Mouse (Mus musculus): ENCODE results near the gene Erlec1. TPM values are rescaled to one million over a fixed set of nuclear protein-coding genes. Genes with fewer than 3 reads are reported as not detected.

Gene Erlec1
- polyA plus RNA-seq, 1 experiment: 48.0 TPM

- Histone ChIP-seq H3K36me3 (ENCODE audit: control insufficient read depth, insufficient read depth, low read length) (no peaks in the 10 kb centered on the region), H3K27me3 (ENCODE audit: control insufficient read depth, insufficient read depth, low read length) (no peaks in the 10 kb centered on the region), H3K4me1 (ENCODE audit: control insufficient read depth, insufficient read depth, low read length) (peaks cover 3% of the 10 kb centered on the region), H3K4me3 (ENCODE audit: control insufficient read depth, low read depth, low read length) (peak within 1 kb of the TSS; percentile 96), H3K27ac (ENCODE audit: control insufficient read depth, insufficient read depth, low read depth, low read length) (peak within 1 kb of the TSS; percentile 83)
- TF ChIP-seq CTCF (IDR thresholded peaks at IDR 0.05; ENCODE audit: control insufficient read depth, insufficient read depth, insufficient replicate concordance, low read depth, low read length) (no peak), POLR2A (IDR thresholded peaks at IDR 0.05; ENCODE audit: control insufficient read depth, low read depth, low read length) (peak; percentile 68; the same call in 1 of the 2 replicates)
Measured at GRCm38 (mm10) chr11:30985877-30986624, 31.9 kb upstream of the Erlec1 start, which contains the start of gene Chac2. Chac2 (minus strand) TSS chr11:30986350.

GRCm38 (mm10) chr11:30985237-30985636 lies 31.1 kb upstream of the Erlec1 start:
- no peak for TF ChIP-seq POLR2A (IDR thresholded peaks at IDR 0.05; ENCODE audit: control insufficient read depth, low read depth, low read length)
- no peak for TF ChIP-seq CTCF (IDR thresholded peaks at IDR 0.05; ENCODE audit: control insufficient read depth, insufficient read depth, insufficient replicate concordance, low read depth, low read length)
- Histone ChIP-seq H3K27me3 (ENCODE audit: control insufficient read depth, insufficient read depth, low read length) (no peaks in the 10 kb centered on the region), H3K27ac (ENCODE audit: control insufficient read depth, insufficient read depth, low read depth, low read length) (no peak overlapping the region), H3K4me3 (ENCODE audit: control insufficient read depth, low read depth, low read length) (no peak overlapping the region), H3K36me3 (ENCODE audit: control insufficient read depth, insufficient read depth, low read length) (no peaks in the 10 kb centered on the region), H3K4me1 (ENCODE audit: control insufficient read depth, insufficient read depth, low read length) (peaks cover 3% of the 10 kb centered on the region)

- Histone ChIP-seq H3K27ac (ENCODE audit: control insufficient read depth, insufficient read depth, low read depth, low read length) (peak overlapping the region; percentile 71), H3K4me1 (ENCODE audit: control insufficient read depth, insufficient read depth, low read length) (no peaks in the 10 kb centered on the region), H3K4me3 (ENCODE audit: control insufficient read depth, low read depth, low read length) (peak overlapping the region; percentile 94), H3K27me3 (ENCODE audit: control insufficient read depth, insufficient read depth, low read length) (no peaks in the 10 kb centered on the region), H3K36me3 (ENCODE audit: control insufficient read depth, insufficient read depth, low read length) (no peaks in the 10 kb centered on the region; the same call in 1 of the 2 replicates)
- TF ChIP-seq CTCF (IDR thresholded peaks at IDR 0.05; ENCODE audit: control insufficient read depth, insufficient read depth, insufficient replicate concordance, low read depth, low read length) (no peak), POLR2A (IDR thresholded peaks at IDR 0.05; ENCODE audit: control insufficient read depth, low read depth, low read length) (no peak)
Measured at GRCm38 (mm10) chr11:30953469-30954154, 523 bp downstream of the Erlec1 start.

GRCm38 (mm10) chr11:30952829-30953228 lies 1.3 kb downstream of the Erlec1 start:
- no peaks in the 10 kb centered on the region; the same call in 1 of the 2 replicates for H3K36me3 ChIP-seq (ENCODE audit: control insufficient read depth, insufficient read depth, low read length)
- H3K27ac ChIP-seq (ENCODE audit: control insufficient read depth, insufficient read depth, low read depth, low read length): no peak overlapping the region
- no peaks in the 10 kb centered on the region for H3K4me1 ChIP-seq (ENCODE audit: control insufficient read depth, insufficient read depth, low read length)
- TF ChIP-seq CTCF (IDR thresholded peaks at IDR 0.05; ENCODE audit: control insufficient read depth, insufficient read depth, insufficient replicate concordance, low read depth, low read length) (no peak), POLR2A (IDR thresholded peaks at IDR 0.05; ENCODE audit: control insufficient read depth, low read depth, low read length) (no peak)
- no peak overlapping the region for H3K4me3 ChIP-seq (ENCODE audit: control insufficient read depth, low read depth, low read length)
- no peaks in the 10 kb centered on the region for H3K27me3 ChIP-seq (ENCODE audit: control insufficient read depth, insufficient read depth, low read length)

- no peaks in the 10 kb centered on the region for H3K4me1 ChIP-seq (ENCODE audit: control insufficient read depth, insufficient read depth, low read length)
- no peaks in the 10 kb centered on the region for H3K27me3 ChIP-seq (ENCODE audit: control insufficient read depth, insufficient read depth, low read length)
- no peak overlapping the region for H3K27ac ChIP-seq (ENCODE audit: control insufficient read depth, insufficient read depth, low read depth, low read length)
- TF ChIP-seq CTCF (IDR thresholded peaks at IDR 0.05; ENCODE audit: control insufficient read depth, insufficient read depth, insufficient replicate concordance, low read depth, low read length) (no peak), POLR2A (IDR thresholded peaks at IDR 0.05; ENCODE audit: control insufficient read depth, low read depth, low read length) (no peak)
- no peak overlapping the region for H3K4me3 ChIP-seq (ENCODE audit: control insufficient read depth, low read depth, low read length)
- peaks cover 2% of the 10 kb centered on the region for H3K36me3 ChIP-seq (ENCODE audit: control insufficient read depth, insufficient read depth, low read length)
Measured at GRCm38 (mm10) chr11:30943522-30943921, 10.6 kb downstream of the Erlec1 start.

- Histone ChIP-seq H3K4me3 (ENCODE audit: control insufficient read depth, low read depth, low read length) (no peak overlapping the region), H3K27me3 (ENCODE audit: control insufficient read depth, insufficient read depth, low read length) (no peaks in the 10 kb centered on the region), H3K4me1 (ENCODE audit: control insufficient read depth, insufficient read depth, low read length) (no peaks in the 10 kb centered on the region), H3K36me3 (ENCODE audit: control insufficient read depth, insufficient read depth, low read length) (no peaks in the 10 kb centered on the region), H3K27ac (ENCODE audit: control insufficient read depth, insufficient read depth, low read depth, low read length) (no peak overlapping the region)
- TF ChIP-seq CTCF (IDR thresholded peaks at IDR 0.05; ENCODE audit: control insufficient read depth, insufficient read depth, insufficient replicate concordance, low read depth, low read length) (no peak), POLR2A (IDR thresholded peaks at IDR 0.05; ENCODE audit: control insufficient read depth, low read depth, low read length) (no peak)
Measured at GRCm38 (mm10) chr11:30928498-30928897, 25.6 kb downstream of the Erlec1 start.

- Histone ChIP-seq H3K27ac (ENCODE audit: control insufficient read depth, insufficient read depth, low read depth, low read length) (no peak overlapping the region), H3K27me3 (ENCODE audit: control insufficient read depth, insufficient read depth, low read length) (no peaks in the 10 kb centered on the region), H3K4me3 (ENCODE audit: control insufficient read depth, low read depth, low read length) (no peak overlapping the region), H3K36me3 (ENCODE audit: control insufficient read depth, insufficient read depth, low read length) (no peaks in the 10 kb centered on the region), H3K4me1 (ENCODE audit: control insufficient read depth, insufficient read depth, low read length) (no peaks in the 10 kb centered on the region)
- TF ChIP-seq POLR2A (IDR thresholded peaks at IDR 0.05; ENCODE audit: control insufficient read depth, low read depth, low read length) (no peak), CTCF (IDR thresholded peaks at IDR 0.05; ENCODE audit: control insufficient read depth, insufficient read depth, insufficient replicate concordance, low read depth, low read length) (no peak)
Measured at GRCm38 (mm10) chr11:30928079-30928478, 26.1 kb downstream of the Erlec1 start.

Measured in testis, adult 2 months (tissue).